Mouse (Mus musculus) kidney, adult 2 months (tissue): ENCODE measurements around the gene Cacng4. TPM values are rescaled to one million over a fixed set of nuclear protein-coding genes. Genes with fewer than 3 reads are reported as not detected.

ENCODE experiments used
- DNase-seq: peaks from one replicate; pipeline ENCODE4 v3.0.0; 2021
- H3K27ac ChIP-seq: fragments of 200-500 bp; 2 replicates; pipeline ENCODE4 v1.5.1; 2012; ENCODE audit warnings: low read depth, low read length, control low read depth, inconsistent platforms; ENCODE audit not compliant: insufficient read depth
- H3K27me3 ChIP-seq: fragments of 200-500 bp; replicated peaks from 2 replicates; pipeline ENCODE4 v1.6.1; 2012; ENCODE audit warnings: mild to moderate bottlenecking, moderate library complexity, low read length, inconsistent platforms; ENCODE audit not compliant: control insufficient read depth, insufficient read depth
- H3K36me3 ChIP-seq: fragments of 200-500 bp; 2 replicates; pipeline ENCODE4 v1.6.1; 2012; ENCODE audit warnings: mild to moderate bottlenecking, moderate library complexity, low read length, inconsistent platforms; ENCODE audit not compliant: control insufficient read depth, insufficient read depth
- H3K4me1 ChIP-seq: fragments of 200-500 bp; 2 replicates; pipeline ENCODE4 v1.6.1; 2011; ENCODE audit warnings: low read length; ENCODE audit not compliant: control insufficient read depth, insufficient read depth
- H3K4me3 ChIP-seq: fragments of 200-500 bp; 2 replicates; pipeline ENCODE4 v1.5.1; 2011; ENCODE audit warnings: mild to moderate bottlenecking, low read depth, low read length, control low read depth; ENCODE audit not compliant: insufficient read depth
- CTCF ChIP-seq: fragments of 200-500 bp; conservative IDR thresholded peaks from 2 replicates; pipeline ENCODE4 v1.5.1; 2011; ENCODE audit warnings: low read depth, mild to moderate bottlenecking, control low read depth, low read length, moderate library complexity, mixed read lengths; ENCODE audit not compliant: insufficient read depth, insufficient read length
- POLR2A ChIP-seq: fragments of 200-500 bp; IDR thresholded peaks from one replicate; pipeline ENCODE4 v1.6.1; 2011; ENCODE audit warnings: low read depth, low read length, control low read depth
- WGBS: fragments of 180-500 bp; shearing (Covaris S2); methylation state at CpG from one replicate; pipeline ENCODE4 v1.1.7; 2018; 5-methylcytosine and 5-hydroxymethylcytosine counted together
- polyA plus RNA-seq: library from polyadenylated mRNA; depleted of rRNA; stranded (reverse); fragments of >200 nt; gene quantifications from 2 replicates; pipeline ENCODE4 v1.2.3, GENCODE M21; 2012

The Cacng4 gene
- polyA plus RNA-seq, 1 experiment = 0.69 TPM

GRCm38 (mm10) chr11:107714368-107714767 lies 80.0 kb downstream of the Cacng4 start:
- TF ChIP-seq CTCF = no peak
- TF ChIP-seq POLR2A = no peak
- no peak for DNase-seq

GRCm38 (mm10) chr11:107710379-107710778 lies 84.0 kb downstream of the Cacng4 start:
- TF ChIP-seq POLR2A = no peak
- no peak for TF ChIP-seq CTCF
- 67% methylated on average over 3 of the region's 3 CpGs for WGBS
- Histone ChIP-seq H3K4me1 (no peaks in the 10 kb centered on the region), H3K27me3 (no peaks in the 10 kb centered on the region), H3K36me3 (no peaks in the 10 kb centered on the region), H3K4me3 (no peak overlapping the region), H3K27ac (no peak overlapping the region)
- DNase-seq = no peak

More at GRCm38 (mm10) chr11:107714368-107714767, 80.0 kb downstream of the Cacng4 start:
- Histone ChIP-seq H3K36me3 (no peaks in the 10 kb centered on the region), H3K27ac (no peak overlapping the region), H3K27me3 (no peaks in the 10 kb centered on the region), H3K4me3 (no peak overlapping the region), H3K4me1 (no peaks in the 10 kb centered on the region)
- 76% methylated on average over 7 of the region's 7 CpGs for WGBS

GRCm38 (mm10) chr11:107707897-107708610 lies 86.3 kb downstream of the Cacng4 start:
- Histone ChIP-seq H3K36me3 (no peaks in the 10 kb centered on the region), H3K27ac (no peak overlapping the region), H3K27me3 (no peaks in the 10 kb centered on the region), H3K4me1 (peaks cover 4% of the 10 kb centered on the region; the same call in 1 of the 2 replicates), H3K4me3 (no peak overlapping the region)
- DNase-seq = no peak
- TF ChIP-seq POLR2A = no peak
- no peak for TF ChIP-seq CTCF
- 64% methylated on average over 20 of the region's 20 CpGs for WGBS

GRCm38 (mm10) chr11:107705476-107706074 lies 88.8 kb downstream of the Cacng4 start:
- TF ChIP-seq POLR2A (no peak), CTCF (no peak)
- Histone ChIP-seq H3K27me3 (no peaks in the 10 kb centered on the region), H3K27ac (no peak overlapping the region), H3K4me1 (peaks cover 4% of the 10 kb centered on the region; the same call in 1 of the 2 replicates), H3K4me3 (no peak overlapping the region), H3K36me3 (no peaks in the 10 kb centered on the region)
- no peak for DNase-seq
- WGBS = 45% methylated on average over 11 of the region's 11 CpGs

GRCm38 (mm10) chr11:107705060-107705459 lies 89.3 kb downstream of the Cacng4 start:
- Histone ChIP-seq H3K4me1 (peaks cover 4% of the 10 kb centered on the region; the same call in 1 of the 2 replicates), H3K4me3 (no peak overlapping the region), H3K27me3 (no peaks in the 10 kb centered on the region), H3K27ac (no peak overlapping the region), H3K36me3 (no peaks in the 10 kb centered on the region)
- WGBS = 73% methylated on average over 6 of the region's 6 CpGs
- DNase-seq = no peak
- TF ChIP-seq CTCF (no peak), POLR2A (no peak)

GRCm38 (mm10) chr11:107703272-107704134 lies 90.9 kb downstream of the Cacng4 start:
- Histone ChIP-seq H3K27ac (no peak overlapping the region), H3K36me3 (no peaks in the 10 kb centered on the region), H3K4me1 (peaks cover 4% of the 10 kb centered on the region; the same call in 1 of the 2 replicates), H3K27me3 (no peaks in the 10 kb centered on the region), H3K4me3 (peak overlapping the region; percentile 10; the same call in 1 of the 2 replicates)
- TF ChIP-seq CTCF (no peak), POLR2A (no peak)
- WGBS = 15% methylated on average over 27 of the region's 27 CpGs
- peak; percentile 60 for DNase-seq

GRCm38 (mm10) chr11:107699967-107700366 lies 94.4 kb downstream of the Cacng4 start:
- H3K4me3 ChIP-seq = no peak overlapping the region
- no peaks in the 10 kb centered on the region for H3K36me3 ChIP-seq
- TF ChIP-seq CTCF = no peak
- WGBS = 91% methylated on average over 4 of the region's 4 CpGs
- no peak for DNase-seq
- H3K27me3 ChIP-seq = no peaks in the 10 kb centered on the region
- no peak overlapping the region for H3K27ac ChIP-seq
- H3K4me1 ChIP-seq = peaks cover 4% of the 10 kb centered on the region; the same call in 1 of the 2 replicates
